In the genomic region with DNA sequence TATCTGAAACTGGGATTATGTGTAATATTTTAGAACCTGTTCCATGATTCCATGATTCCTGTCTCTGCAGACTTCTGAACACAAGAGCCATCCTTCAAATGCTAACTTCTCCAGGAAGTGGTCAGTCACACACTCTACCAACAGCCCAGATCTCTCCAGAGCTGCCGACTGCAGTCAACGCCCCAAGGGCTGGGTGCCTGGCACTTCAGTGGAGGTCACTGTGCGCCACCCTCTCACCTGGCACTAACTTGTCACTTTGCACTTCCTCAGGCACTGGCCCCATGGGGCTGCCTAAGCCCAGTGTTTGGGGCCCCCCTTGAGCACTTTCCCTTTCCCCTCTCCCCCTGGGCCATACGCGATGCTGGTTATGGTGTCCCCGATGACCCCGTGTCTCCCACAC, we compare ENCODE assay signal across 10 mouse cellular contexts. TPM values are rescaled to one million over a fixed set of nuclear protein-coding genes. Genes with fewer than 3 reads are reported as not detected.
DNase-seq lines count a peak whose midpoint lies in the region; ATAC-seq and TF ChIP-seq lines count a peak whose summit lies in the region.
"Had no signal": no experiment of that assay in that cellular context is flagged by ENCODE, and none has a peak within 500 bp of the region (broad histone marks: within the 10 kb centered on the region; RNA-seq: fewer than 3 reads in every experiment).

No protein-coding gene starts in this region.

- ATAC-seq in intestine, embryonic 16.5 days, result no peak
- ATAC-seq in intestine, postnatal 0 days, result no peak
- ATAC-seq in embryonic facial prominence, embryonic 13.5 days (ENCODE audit: insufficient number of reproducible peaks, insufficient read depth, low FRiP score, low TSS enrichment, low read depth), result no peak

- DNase-seq in T-cell, adult 2 months (ENCODE audit: low spot score), result peak; percentile 25
- DNase-seq in layer of hippocampus, adult 9-10 months (ENCODE audit: low spot score), result no peak
- no peak for DNase-seq in layer of hippocampus, postnatal 36 days

- WGBS in intestine, embryonic 16.5 days, result 75% methylated on average over 7 of the region's 7 CpGs
- WGBS in intestine, postnatal 0 days, result 59% methylated on average over 7 of the region's 7 CpGs
- WGBS in embryonic facial prominence, embryonic 13.5 days, result 77% methylated on average over 7 of the region's 7 CpGs
- WGBS in olfactory bulb, adult 2 months, result 83% methylated on average over 7 of the region's 7 CpGs

- peaks cover 40% of the 10 kb centered on the region for H3K4me1 ChIP-seq in intestine, embryonic 16.5 days (ENCODE audit: control insufficient read depth, insufficient read depth, low read length)
- H3K4me1 ChIP-seq in intestine, postnatal 0 days (replicated peaks; ENCODE audit: control insufficient read depth, insufficient read depth, low read length), result no peaks in the 10 kb centered on the region
- H3K4me1 ChIP-seq in embryonic facial prominence, embryonic 13.5 days, result peaks cover 51% of the 10 kb centered on the region
- peaks cover 61% of the 10 kb centered on the region for H3K4me1 ChIP-seq in olfactory bulb, adult 2 months (ENCODE audit: control insufficient read depth, insufficient read depth, low read length)

- TF ChIP-seq CTCF in intestine, postnatal 0 days (IDR thresholded peaks at IDR 0.05; ENCODE audit: low read depth), result no peak
- no peak for TF ChIP-seq CTCF in olfactory bulb, adult 2 months (IDR thresholded peaks at IDR 0.05; ENCODE audit: insufficient read depth, low read depth, low read length)

- no peak overlapping the region for H3K4me3 ChIP-seq in intestine, embryonic 16.5 days (ENCODE audit: low read length)
- no peak overlapping the region for H3K4me3 ChIP-seq in intestine, postnatal 0 days (ENCODE audit: low read depth, low read length)
- H3K4me3 ChIP-seq in embryonic facial prominence, embryonic 13.5 days, result no peak overlapping the region
- H3K4me3 ChIP-seq in olfactory bulb, adult 2 months (ENCODE audit: insufficient read depth, low read depth, low read length), result no peak overlapping the region
- H3K4me3 ChIP-seq: left cerebral cortex, adult 2 months had no signal

- H3K4me2 ChIP-seq in intestine, embryonic 16.5 days (ENCODE audit: low read depth, low read length), result no peak overlapping the region
- no peak overlapping the region for H3K4me2 ChIP-seq in intestine, postnatal 0 days (replicated peaks; ENCODE audit: low read depth)
- no peak overlapping the region for H3K4me2 ChIP-seq in embryonic facial prominence, embryonic 13.5 days
- H3K4me2 ChIP-seq: hindbrain, embryonic 14.5 days had no signal

- H3K27ac ChIP-seq in intestine, embryonic 16.5 days (ENCODE audit: low read length), result peak overlapping the region; percentile 18; the same call in 1 of the 2 replicates
- H3K27ac ChIP-seq in intestine, postnatal 0 days (ENCODE audit: low read depth, low read length), result no peak overlapping the region; the same call in 1 of the 2 replicates
- 0 out of 2 replicates have a peak overlapping the region, but pooled peaks have one; percentile 22 for H3K27ac ChIP-seq in embryonic facial prominence, embryonic 13.5 days
- peak overlapping the region; percentile 39 for H3K27ac ChIP-seq in olfactory bulb, adult 2 months (ENCODE audit: insufficient read depth, low read depth, low read length)
- H3K27ac ChIP-seq: hindbrain, embryonic 14.5 days; left cerebral cortex, adult 2 months had no signal

- no peak overlapping the region for H3K9ac ChIP-seq in intestine, embryonic 16.5 days (ENCODE audit: low read depth, low read length)
- no peak overlapping the region for H3K9ac ChIP-seq in intestine, postnatal 0 days (ENCODE audit: low read depth, low read length)
- H3K9ac ChIP-seq in embryonic facial prominence, embryonic 13.5 days, result no peak overlapping the region
- H3K9ac ChIP-seq: hindbrain, embryonic 14.5 days had no signal

- no peaks in the 10 kb centered on the region for H3K36me3 ChIP-seq in intestine, embryonic 16.5 days (ENCODE audit: control insufficient read depth, insufficient read depth, low read length)
- H3K36me3 ChIP-seq in intestine, postnatal 0 days (ENCODE audit: control insufficient read depth, insufficient read depth), result no peaks in the 10 kb centered on the region
- no peaks in the 10 kb centered on the region for H3K36me3 ChIP-seq in embryonic facial prominence, embryonic 13.5 days

- no peaks in the 10 kb centered on the region for H3K9me3 ChIP-seq in intestine, embryonic 16.5 days (ENCODE audit: control insufficient read depth, low read length)
- H3K9me3 ChIP-seq in intestine, postnatal 0 days (ENCODE audit: control insufficient read depth), result no peaks in the 10 kb centered on the region
- H3K9me3 ChIP-seq in embryonic facial prominence, embryonic 13.5 days, result no peaks in the 10 kb centered on the region

- no peak for TF ChIP-seq POLR2A in olfactory bulb, adult 2 months (IDR thresholded peaks at IDR 0.05; ENCODE audit: insufficient read depth, low read depth, low read length)

- no peaks in the 10 kb centered on the region for H3K27me3 ChIP-seq in intestine, embryonic 16.5 days (replicated peaks; ENCODE audit: control insufficient read depth, insufficient read depth, low read length)
- no peaks in the 10 kb centered on the region for H3K27me3 ChIP-seq in intestine, postnatal 0 days (replicated peaks; ENCODE audit: control insufficient read depth, insufficient read depth, low read length)
- H3K27me3 ChIP-seq in embryonic facial prominence, embryonic 13.5 days, result no peaks in the 10 kb centered on the region
- H3K27me3 ChIP-seq: Patski had no signal

RNA-seq across cellular contexts. Expression of a gene that starts 46.8 kb away (rescaled TPM):
- polyA plus RNA-seq in intestine, embryonic 16.5 days (2015; fragmentation: Nextera tagmentation; extraction: Ambion mirVana), result 9.6 and 11.8 TPM in 2 replicates
- 11.5 and 13.8 TPM in 2 replicates for polyA plus RNA-seq in intestine, postnatal 0 days (2015; fragmentation: Nextera tagmentation; extraction: Ambion mirVana)
- 26.2 and 27.6 TPM in 2 replicates for polyA plus RNA-seq in embryonic facial prominence, embryonic 13.5 days (2015; fragmentation: Nextera tagmentation; extraction: Ambion mirVana)
- not detected in 2 replicates for polyA plus RNA-seq in olfactory bulb, adult 2 months (2012; ENCODE audit: insufficient read depth, insufficient read length, low replicate concordance, missing spikeins)
- total RNA-seq in layer of hippocampus, postnatal 36 days (2021), result 10 to 100 TPM; 18.3 to 22.2 TPM
